Mouse (Mus musculus): Measurements from ENCODE around the gene Tctn1.
"Not testable (repeated sequence)": the region's sequence is repeated elsewhere in the genome, so short reads cannot be mapped to it uniquely, and the experiment has no call there.

Tctn1 gene

DNA sequence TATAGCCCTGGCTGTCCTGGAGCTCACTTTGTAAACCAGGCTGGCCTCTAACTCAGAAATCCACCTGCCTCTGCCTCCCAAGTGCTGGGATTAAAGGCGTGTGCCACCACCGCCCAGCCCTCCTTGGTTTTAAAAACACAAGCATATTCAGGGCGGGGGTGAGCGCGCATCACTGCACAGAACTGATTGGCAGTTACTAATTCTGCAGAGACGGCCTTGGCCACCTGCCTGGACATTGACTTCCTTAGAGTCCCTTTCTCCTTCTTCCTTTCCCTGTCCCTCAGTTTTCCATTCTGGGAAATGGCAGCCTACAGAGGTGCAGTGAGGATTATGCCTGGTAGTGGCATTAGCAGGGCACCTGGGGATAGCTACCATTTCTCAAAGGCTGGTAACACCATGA lies 46.6 kb downstream of the Tctn1 start:
- no peak for DNase-seq

DNA sequence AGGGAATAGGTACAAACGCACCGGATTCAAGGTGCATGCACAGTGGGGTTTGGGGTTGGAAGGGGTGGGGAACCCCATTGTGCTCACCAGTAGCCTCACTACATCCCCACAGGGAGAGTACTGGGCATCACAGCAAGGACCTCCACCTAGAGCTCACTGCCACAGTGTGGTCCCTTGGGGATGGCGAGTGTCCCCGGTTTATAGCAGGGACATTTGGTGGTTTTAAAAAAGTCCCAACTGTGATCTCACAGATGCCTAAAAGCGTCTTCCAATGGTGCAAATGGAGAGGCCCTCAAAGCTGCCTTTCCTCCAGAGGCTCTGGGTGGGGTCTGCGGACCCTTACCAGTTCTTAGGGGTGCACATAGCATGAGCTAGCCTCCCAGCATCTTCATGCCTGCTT lies 50.4 kb downstream of the Tctn1 start:
- DNase-seq, result no peak

DNA sequence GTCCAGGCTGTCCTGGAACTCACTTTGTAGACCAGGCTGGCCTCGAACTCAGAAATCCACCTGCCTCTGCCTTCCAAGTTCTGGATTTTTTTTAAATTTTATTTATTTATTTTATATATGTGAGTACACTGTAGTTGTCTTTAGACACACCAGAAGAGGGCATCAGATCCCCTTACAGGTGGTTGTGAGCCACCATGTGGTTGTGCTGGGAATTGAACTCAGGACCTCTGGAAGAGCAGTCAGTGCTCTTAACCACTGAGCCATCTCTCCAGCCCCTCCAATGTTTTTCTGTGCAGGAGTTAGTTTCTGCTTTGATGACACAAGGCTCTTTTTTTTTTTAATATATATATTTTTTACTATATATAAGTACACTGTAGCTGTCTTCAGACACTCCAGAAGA lies 51.4 kb downstream of the Tctn1 start:
- DNase-seq, result not testable (repeated sequence)

DNA sequence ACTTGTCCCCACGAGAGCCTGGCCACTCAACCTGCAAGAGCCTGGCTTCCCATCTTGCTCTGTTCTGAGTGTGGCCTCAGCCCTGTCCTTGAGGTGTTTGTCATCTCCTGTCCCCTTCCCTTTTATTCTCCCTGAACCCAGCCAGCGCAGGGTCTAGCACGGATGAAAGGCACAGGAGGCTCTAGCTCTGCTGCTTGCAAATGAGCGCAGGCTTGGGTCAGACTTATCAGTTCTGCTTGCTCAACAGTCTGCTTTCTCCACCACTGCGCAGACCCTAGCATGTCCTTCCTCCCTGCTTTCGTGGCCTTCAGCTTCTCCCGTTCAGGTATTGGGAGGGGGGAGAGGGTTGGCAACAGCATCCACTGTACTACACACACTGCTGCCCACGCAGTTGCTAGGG lies 52.1 kb downstream of the Tctn1 start:
- no peak for DNase-seq

DNA sequence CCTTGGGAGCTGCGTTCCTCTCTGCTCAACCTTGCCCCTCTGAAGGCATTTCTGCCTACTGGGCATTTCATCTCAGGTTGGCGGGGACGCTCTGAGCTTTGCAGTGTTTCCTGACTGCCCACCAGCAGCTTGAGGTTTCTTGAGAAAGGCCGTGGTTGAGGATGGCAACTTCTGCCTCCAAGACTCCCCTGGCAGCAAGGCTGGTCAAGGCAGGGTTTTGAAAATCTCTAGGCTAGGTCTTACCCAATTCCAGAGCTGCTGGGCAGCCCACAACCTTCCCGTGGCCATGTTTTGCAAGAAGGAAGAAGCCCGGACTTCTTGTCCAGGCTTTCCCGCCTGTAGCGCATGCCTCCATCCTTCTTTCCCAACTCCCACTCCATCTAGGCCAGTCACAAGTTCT lies 53.4 kb downstream of the Tctn1 start:
- DNase-seq, result no peak

DNA sequence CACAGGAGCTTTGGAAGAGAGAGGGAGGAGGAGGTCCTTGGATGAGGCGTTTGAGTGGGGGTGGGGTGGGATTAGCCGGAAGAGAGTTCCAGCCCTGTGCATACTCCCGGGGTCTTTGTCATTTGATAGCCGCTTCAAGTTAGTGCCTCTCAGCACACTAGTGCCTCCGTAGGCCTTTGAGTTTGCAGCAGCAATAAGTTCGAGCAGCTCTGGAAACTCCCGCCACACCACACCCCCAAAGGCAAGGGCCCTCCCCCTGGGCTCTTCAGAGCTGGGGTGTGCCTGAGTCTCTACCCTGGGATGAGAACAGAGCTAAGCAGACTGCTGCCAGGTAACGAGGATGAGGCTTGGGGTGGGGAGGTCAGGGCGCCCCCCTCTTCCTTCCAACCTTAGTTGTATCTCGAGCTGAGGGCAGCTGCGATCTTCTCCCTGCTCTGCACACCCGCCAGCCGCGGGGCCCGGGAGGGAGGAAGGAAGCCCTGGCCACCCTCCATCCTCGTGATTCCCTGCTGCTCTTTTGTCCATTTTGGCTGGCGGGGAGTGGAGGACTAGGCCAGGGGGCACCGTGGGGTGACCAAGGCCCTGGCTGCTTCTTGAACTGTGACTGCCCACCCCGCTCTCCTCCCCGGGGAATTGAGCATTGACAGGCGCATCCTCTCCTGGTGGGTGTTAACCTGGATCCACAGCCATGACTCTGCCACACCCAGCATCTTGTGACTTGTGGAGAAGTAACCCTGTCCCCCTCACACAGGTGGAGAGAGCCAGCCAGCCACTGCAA lies 54.5 kb downstream of the Tctn1 start:
- no peak for DNase-seq

DNA sequence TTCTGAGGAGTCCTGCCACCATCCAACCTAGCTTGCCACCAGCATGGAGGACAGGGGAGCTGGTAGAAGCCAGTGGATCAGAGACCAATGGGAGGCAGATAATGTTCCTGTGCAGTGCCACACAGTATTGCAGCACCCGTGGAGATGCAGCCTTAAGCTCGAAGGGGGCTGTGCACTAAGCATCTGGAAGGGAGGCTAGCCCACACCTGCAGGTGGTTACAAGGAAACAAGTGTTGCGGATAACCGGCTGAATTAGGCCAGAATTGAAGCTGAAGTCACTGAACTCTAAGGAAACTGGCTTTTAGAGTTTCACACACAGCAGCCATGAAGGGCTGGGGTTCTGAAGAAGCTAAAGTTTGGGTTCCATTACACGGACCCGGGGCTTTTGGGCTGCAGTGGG lies 55.4 kb downstream of the Tctn1 start:
- DNase-seq, result no peak

DNA sequence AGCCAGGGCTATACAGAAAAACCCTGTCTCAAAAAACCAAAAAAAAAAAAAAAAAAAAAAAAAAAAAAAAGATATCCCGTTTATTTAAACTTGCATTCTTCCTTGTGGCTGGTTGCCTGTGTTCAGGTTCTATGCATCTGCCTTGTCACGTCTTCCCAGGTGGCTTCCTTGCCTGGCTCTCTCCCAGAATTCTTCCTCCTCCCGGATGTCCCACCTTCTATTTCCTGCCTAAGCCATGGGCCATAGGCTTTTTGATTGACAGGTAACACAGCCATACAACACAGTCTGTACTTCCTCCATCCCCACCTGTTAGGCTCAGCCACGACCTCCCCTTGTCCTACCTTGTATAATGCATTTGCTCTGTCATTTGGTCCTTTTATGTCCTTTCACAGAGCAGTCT lies 57.8 kb downstream of the Tctn1 start, which contains the start of gene Hvcn1:
Gene Hvcn1, plus strand, starts transcription at position 330 of the 400 bp plus-strand sequence.
- no peak for DNase-seq

DNA sequence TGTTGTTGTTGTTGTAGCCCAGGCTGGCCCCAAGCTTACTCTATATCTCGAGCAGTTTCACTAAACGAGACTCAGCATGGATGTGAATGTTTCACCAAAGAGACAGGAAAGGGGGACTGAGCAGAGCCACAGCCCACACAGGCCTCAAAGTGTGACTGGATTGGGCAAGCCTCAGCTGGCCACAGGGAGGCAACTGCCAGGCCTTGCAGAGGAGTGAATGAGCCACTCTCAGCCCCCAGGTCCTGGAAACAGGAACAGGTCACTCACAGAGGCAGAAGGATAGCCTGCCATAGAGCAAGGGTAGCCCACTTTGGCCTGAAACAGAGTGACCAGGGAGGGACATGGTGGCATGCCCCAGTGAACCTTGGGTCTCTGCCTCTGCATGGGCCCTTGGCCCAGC lies 60.1 kb downstream of the Tctn1 start:
- no peak for DNase-seq

DNA sequence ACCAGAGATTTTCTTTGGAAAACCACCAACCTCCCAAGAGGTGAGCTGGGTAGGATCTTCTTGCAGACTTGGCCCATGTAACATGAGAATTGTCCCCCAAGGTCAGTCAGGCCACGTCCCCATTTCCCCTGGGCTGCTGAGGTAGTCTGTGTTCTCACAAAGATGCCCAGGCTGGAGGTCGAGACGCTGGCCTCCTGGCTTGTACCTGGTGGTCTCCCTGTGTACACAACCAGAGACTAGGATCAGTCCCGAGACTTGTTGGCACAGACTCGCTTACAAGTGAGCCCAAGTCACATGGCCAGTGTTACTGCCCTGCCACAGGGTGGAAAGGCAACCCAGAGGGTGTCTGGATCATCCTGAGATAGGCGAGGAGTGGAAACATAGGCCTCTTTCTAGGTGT lies 62.4 kb downstream of the Tctn1 start:
- DNase-seq, result no peak

DNA sequence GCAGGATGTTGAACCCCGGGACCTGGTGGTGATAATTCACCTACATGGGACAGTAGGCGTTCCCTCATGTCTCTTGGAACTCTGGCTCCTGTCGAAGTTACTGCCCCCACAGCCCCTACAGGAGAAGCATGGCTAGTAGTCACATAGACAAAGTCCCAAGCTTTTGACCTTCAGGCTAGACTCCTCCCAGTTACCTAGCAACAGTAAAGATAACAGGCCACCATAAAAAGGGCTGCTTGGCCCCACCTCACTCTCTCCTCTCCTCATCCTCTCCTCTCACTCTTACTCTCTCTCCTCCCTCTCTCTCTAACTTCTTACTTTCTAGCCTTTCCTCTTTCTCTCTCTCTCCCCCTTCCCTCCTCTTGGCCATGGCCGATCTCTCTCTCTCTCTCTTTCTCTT lies 63.4 kb downstream of the Tctn1 start:
- no peak for DNase-seq

DNA sequence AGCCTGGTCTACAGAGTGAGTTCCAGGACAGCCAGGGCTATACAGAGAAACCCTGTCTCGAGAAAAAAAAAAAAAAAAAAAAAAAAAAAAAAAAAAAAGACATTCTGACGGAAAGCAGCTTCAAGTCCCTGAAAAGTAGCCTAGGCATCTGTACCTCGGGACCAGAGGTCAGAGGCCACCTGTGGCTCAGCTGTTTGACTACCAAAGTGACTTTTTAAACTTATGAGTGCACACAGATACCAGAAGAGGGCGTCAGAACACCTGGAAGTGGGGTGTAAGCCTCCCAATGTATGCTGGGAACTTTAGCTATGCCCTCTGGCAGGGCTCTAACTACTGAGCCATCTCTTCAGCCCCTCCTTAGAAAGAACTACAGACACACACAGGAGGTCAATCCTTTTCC lies 71.9 kb downstream of the Tctn1 start:
- DNase-seq, result no peak

DNA sequence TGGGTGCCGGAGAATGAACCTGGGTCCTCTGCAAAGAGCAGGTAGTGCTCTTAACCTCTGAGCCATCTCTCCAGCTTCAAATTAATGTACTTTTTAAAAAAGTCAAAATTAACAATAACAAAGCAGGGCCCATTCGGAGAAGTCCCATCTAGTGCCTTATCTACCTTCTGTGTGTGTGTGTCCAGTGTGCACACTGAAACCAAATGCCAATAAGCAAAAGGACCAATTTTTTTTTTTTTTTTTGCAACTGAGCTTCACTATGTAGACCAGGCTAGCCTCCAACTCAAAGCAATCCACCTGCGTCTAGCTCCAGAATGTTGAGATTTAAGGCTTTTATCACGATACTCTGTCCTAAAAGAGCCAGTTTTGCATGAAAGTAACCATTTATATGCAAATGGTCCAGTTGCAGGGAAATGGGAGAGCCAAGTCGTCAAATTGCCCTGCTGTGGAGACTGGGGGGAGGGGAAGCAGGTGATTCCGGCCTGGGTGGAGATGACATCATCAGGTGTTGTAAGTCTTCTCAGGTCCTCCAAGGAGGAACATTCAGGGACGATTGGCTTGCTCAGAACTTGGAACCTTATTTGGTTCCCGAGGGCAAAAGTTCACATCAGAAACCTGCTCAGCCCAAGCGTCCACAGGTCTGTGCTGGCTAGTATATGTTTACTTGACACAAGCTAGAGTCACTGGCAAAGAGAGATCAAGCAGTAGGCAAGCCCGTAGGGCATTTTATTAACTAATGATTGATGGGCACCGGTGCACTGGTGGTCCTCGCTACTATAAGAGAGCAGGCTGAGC lies 72.8 kb downstream of the Tctn1 start:
- DNase-seq, result no peak

DNA sequence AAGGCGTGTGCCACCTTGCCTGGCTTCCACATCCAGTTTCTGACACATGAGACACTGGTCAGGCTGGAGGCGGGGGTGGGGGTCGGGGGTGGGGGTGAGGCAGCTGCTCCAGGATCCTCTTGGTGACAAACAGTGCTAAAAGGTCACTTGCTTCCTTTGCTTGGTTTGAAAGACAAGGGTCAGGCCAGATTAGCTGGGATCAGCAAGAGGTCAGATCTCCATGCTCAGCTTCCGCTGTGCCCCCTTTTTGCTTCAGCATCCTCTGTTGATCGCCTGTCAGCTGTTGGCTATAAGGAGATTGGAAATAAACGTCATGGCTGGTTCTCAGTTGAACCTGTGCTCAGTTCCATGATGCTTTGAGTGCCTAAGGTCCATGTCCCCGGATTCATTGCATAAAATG lies 73.8 kb downstream of the Tctn1 start:
- no peak for DNase-seq

DNA sequence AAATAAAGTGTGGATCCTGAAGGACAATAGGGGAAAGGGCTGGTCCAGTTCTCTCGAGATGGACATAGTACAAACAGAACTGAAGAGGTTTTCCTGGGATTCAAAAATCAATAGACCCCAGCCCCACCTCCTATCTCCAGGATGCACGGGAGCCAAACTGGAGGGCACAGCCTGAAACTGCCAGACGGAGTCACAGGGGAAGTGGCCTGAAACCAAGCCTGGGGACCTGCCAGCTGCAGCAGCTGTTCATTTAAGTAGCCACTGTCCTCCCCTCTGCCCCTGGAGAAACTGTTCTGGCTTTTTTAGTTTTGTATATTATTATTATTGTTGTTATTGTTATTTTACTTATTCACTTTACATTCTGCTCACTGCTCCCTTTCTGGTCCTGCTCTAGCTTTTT lies 75.1 kb downstream of the Tctn1 start:
- no peak for DNase-seq

Data from cerebellum, adult 9-10 months (tissue).